Mouse (Mus musculus) kidney, postnatal 0 days (tissue): ENCODE data around the gene Fam173a. TPM values are rescaled to one million over a fixed set of nuclear protein-coding genes. Genes with fewer than 3 reads are reported as not detected.

Source experiments
- ATAC-seq: fragments of 200-750 bp; cut with Nextera tagmentation; replicated peaks from 2 replicates; pipeline ENCODE4 v1.8.0; 2017; ENCODE audit warnings: low read depth, moderate number of reproducible peaks, moderate TSS enrichment, moderate library complexity; ENCODE audit not compliant: low FRiP score
- DNase-seq: peaks from one replicate; pipeline ENCODE4 v3.0.0-alpha.2; 2016; ENCODE audit warnings: low spot score
- H3K27ac ChIP-seq: fragments of 300-500 bp; sonication (generic); 2 replicates; pipeline ENCODE4 v1.5.1; 2014; ENCODE audit warnings: mild to moderate bottlenecking
- H3K27me3 ChIP-seq: fragments of 300-500 bp; sonication (generic); 2 replicates; pipeline ENCODE4 v1.6.1; 2014; ENCODE audit warnings: low read length, mixed read lengths; ENCODE audit not compliant: insufficient read depth
- H3K36me3 ChIP-seq: fragments of 300-500 bp; sonication (generic); 2 replicates; pipeline ENCODE4 v1.6.1; 2014; ENCODE audit warnings: low read length, mixed read lengths; ENCODE audit not compliant: insufficient read depth
- H3K4me1 ChIP-seq: fragments of 300-500 bp; sonication (generic); replicated peaks from 2 replicates; pipeline ENCODE4 v1.6.1; 2014; ENCODE audit warnings: antibody characterized with exemption, low read length, mixed read lengths; ENCODE audit not compliant: insufficient read depth
- H3K4me2 ChIP-seq: fragments of 300-500 bp; sonication (generic); 2 replicates; pipeline ENCODE4 v1.6.1; 2014; ENCODE audit warnings: mild to moderate bottlenecking, low read length, moderate library complexity, mixed read lengths
- H3K4me3 ChIP-seq: fragments of 300-500 bp; sonication (generic); replicated peaks from 2 replicates; pipeline ENCODE4 v1.5.1; 2014; ENCODE audit warnings: low read depth, low read length
- H3K9ac ChIP-seq: fragments of 300-500 bp; sonication (generic); 2 replicates; pipeline ENCODE4 v1.6.1; 2014; ENCODE audit warnings: low read depth, low read length
- H3K9me3 ChIP-seq: fragments of 300-500 bp; sonication (generic); replicated peaks from 2 replicates; pipeline ENCODE4 v1.6.1; 2016; ENCODE audit warnings: low read length, inconsistent platforms, mixed read lengths
- CTCF ChIP-seq: IDR thresholded peaks from 2 replicates; pipeline ENCODE4 v1.5.1; 2016; ENCODE audit warnings: antibody characterized with exemption, low read depth, mild to moderate bottlenecking, moderate library complexity
- WGBS: fragments of 180-500 bp; shearing (Covaris S2); extraction: QIAGEN DNeasy Blood & Tissue Kit; methylation state at CpG from one replicate; pipeline ENCODE4 v1.1.7; 2014; 5-methylcytosine and 5-hydroxymethylcytosine counted together
- polyA plus RNA-seq: library from polyadenylated mRNA; unstranded; fragments of >200 nt; fragmentation: Nextera tagmentation; extraction: Ambion mirVana; gene quantifications from 2 replicates; pipeline ENCODE4 v1.2.1, GENCODE M21; 2015

Fam173a gene
- polyA plus RNA-seq, 1 experiment from 2014 or later, result 112 TPM

- peak; percentile 53 for DNase-seq
- no peaks in the 10 kb centered on the region for H3K9me3 ChIP-seq
- ATAC-seq, result no peak; the same call in 1 of the 2 replicates
- peak within 1 kb of the TSS; percentile 34 for H3K4me3 ChIP-seq
- H3K9ac ChIP-seq, result peak within 1 kb of the TSS; percentile 64
- H3K4me2 ChIP-seq, result peak within 1 kb of the TSS; percentile 78
- WGBS, result 2% methylated on average over 29 of the region's 29 CpGs
- no peak for TF ChIP-seq CTCF
- H3K36me3 ChIP-seq, result peaks cover 38% of the 10 kb centered on the region
- no peaks in the 10 kb centered on the region for H3K27me3 ChIP-seq
- H3K27ac ChIP-seq, result peak within 1 kb of the TSS; percentile 84
- peaks cover 35% of the 10 kb centered on the region for H3K4me1 ChIP-seq
These were observed 44.3 kb upstream of the Fam173a start, which contains the start of gene Rhbdl1 for GRCm38 (mm10) chr17:25837076-25837410. Rhbdl1 (minus strand) TSS chr17:25837295.

- Histone ChIP-seq H3K9me3 (no peaks in the 10 kb centered on the region), H3K36me3 (peaks cover 33% of the 10 kb centered on the region), H3K4me3 (peak overlapping the region; percentile 34), H3K27me3 (no peaks in the 10 kb centered on the region), H3K4me1 (peaks cover 40% of the 10 kb centered on the region), H3K9ac (peak overlapping the region; percentile 64), H3K4me2 (peak overlapping the region; percentile 78), H3K27ac (peak overlapping the region; percentile 84)
- ATAC-seq (no peak; the same call in 1 of the 2 replicates), DNase-seq (no peak)
- 14% methylated on average over 23 of the region's 23 CpGs for WGBS
- TF ChIP-seq CTCF, result no peak
These were observed 43.8 kb upstream of the Fam173a start for GRCm38 (mm10) chr17:25836397-25837075.

- H3K4me1 ChIP-seq, result peaks cover 45% of the 10 kb centered on the region
- H3K4me3 ChIP-seq, result no peak overlapping the region
- TF ChIP-seq CTCF, result no peak
- H3K9me3 ChIP-seq, result no peaks in the 10 kb centered on the region
- ATAC-seq (no peak), DNase-seq (no peak)
- H3K27me3 ChIP-seq, result no peaks in the 10 kb centered on the region
- H3K36me3 ChIP-seq, result peaks cover 33% of the 10 kb centered on the region
- no peak overlapping the region for H3K9ac ChIP-seq
- 86% methylated on average over 16 of the region's 16 CpGs for WGBS
- H3K4me2 ChIP-seq, result no peak overlapping the region
- H3K27ac ChIP-seq, result peak overlapping the region; percentile 84
These were observed 43.1 kb upstream of the Fam173a start for GRCm38 (mm10) chr17:25835816-25836215.

GRCm38 (mm10) chr17:25835301-25835700 lies 42.6 kb upstream of the Fam173a start:
- Histone ChIP-seq H3K9ac (peak overlapping the region; percentile 76; the same call in 1 of the 2 replicates), H3K36me3 (peaks cover 33% of the 10 kb centered on the region), H3K4me1 (peaks cover 45% of the 10 kb centered on the region), H3K4me2 (peak overlapping the region; percentile 92), H3K9me3 (no peaks in the 10 kb centered on the region), H3K27ac (no peak overlapping the region), H3K27me3 (no peaks in the 10 kb centered on the region), H3K4me3 (no peak overlapping the region)
- 94% methylated on average over 7 of the region's 7 CpGs for WGBS
- ATAC-seq, result no peak
- TF ChIP-seq CTCF, result no peak
- DNase-seq, result no peak

GRCm38 (mm10) chr17:25834595-25835222 lies 42.0 kb upstream of the Fam173a start:
- Histone ChIP-seq H3K4me1 (peaks cover 50% of the 10 kb centered on the region), H3K9me3 (no peaks in the 10 kb centered on the region), H3K27me3 (no peaks in the 10 kb centered on the region), H3K4me3 (peak overlapping the region; percentile 81), H3K9ac (peak overlapping the region; percentile 76), H3K4me2 (peak overlapping the region; percentile 92), H3K36me3 (peaks cover 30% of the 10 kb centered on the region; the same call in 1 of the 2 replicates), H3K27ac (peak overlapping the region; percentile 99)
- ATAC-seq (no peak), DNase-seq (no peak)
- 75% methylated on average over 12 of the region's 12 CpGs for WGBS
- TF ChIP-seq CTCF, result no peak

GRCm38 (mm10) chr17:25833961-25834594 lies 41.4 kb upstream of the Fam173a start:
- WGBS, result 9% methylated on average over 6 of the region's 6 CpGs
- ATAC-seq (no peak), DNase-seq (peak; percentile 26)
- no peaks in the 10 kb centered on the region for H3K27me3 ChIP-seq
- TF ChIP-seq CTCF, result no peak
- peak overlapping the region; percentile 99 for H3K27ac ChIP-seq
- peaks cover 24% of the 10 kb centered on the region; the same call in 1 of the 2 replicates for H3K36me3 ChIP-seq
- H3K4me2 ChIP-seq, result peak overlapping the region; percentile 92
- H3K4me1 ChIP-seq, result peaks cover 54% of the 10 kb centered on the region
- H3K9ac ChIP-seq, result peak overlapping the region; percentile 76
- H3K4me3 ChIP-seq, result peak overlapping the region; percentile 81
- H3K9me3 ChIP-seq, result no peaks in the 10 kb centered on the region
